10 mouse cellular contexts compared by ENCODE assay signal in the genomic region with DNA sequence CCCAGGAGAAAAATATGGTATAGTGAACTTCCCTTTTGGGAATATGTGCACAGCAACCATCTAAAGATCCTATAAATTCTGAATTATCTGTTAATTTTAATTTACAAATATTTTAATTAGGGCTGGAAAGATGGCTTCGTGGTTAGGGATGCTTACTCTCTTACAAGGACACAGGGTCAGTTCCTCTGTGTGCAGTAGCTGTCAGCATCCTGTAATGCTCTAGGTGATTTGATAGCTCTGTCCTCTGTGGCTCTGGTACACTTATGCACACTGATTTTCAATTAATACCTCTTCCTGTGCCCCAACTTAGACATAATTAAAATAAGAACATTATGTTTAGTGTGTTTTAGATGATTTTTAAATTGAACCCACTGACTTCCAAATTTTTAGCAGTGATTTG.
DNase-seq lines count a peak whose midpoint lies in the region; ATAC-seq lines count a peak whose summit lies in the region.
"Had no signal": no experiment of that assay in that cellular context is flagged by ENCODE, and none has a peak within 500 bp of the region (broad histone marks: within the 10 kb centered on the region; RNA-seq: fewer than 3 reads in every experiment).

No protein-coding gene starts in this region.

- no peaks in the 10 kb centered on the region for H3K4me1 ChIP-seq in neural tube, embryonic 12.5 days
- H3K4me1 ChIP-seq in neural tube, embryonic 13.5 days (replicated peaks): peaks cover 3% of the 10 kb centered on the region
- H3K4me1 ChIP-seq in neural tube, embryonic 15.5 days: no peaks in the 10 kb centered on the region

- H3K9me3 ChIP-seq in neural tube, embryonic 12.5 days: no peaks in the 10 kb centered on the region
- H3K9me3 ChIP-seq in neural tube, embryonic 13.5 days: no peaks in the 10 kb centered on the region
- no peaks in the 10 kb centered on the region for H3K9me3 ChIP-seq in neural tube, embryonic 15.5 days (replicated peaks)
- H3K9me3 ChIP-seq: G1E had no signal

- 56% methylated on average over 1 of the region's 1 CpGs for WGBS in neural tube, embryonic 12.5 days
- 27% methylated on average over 1 of the region's 1 CpGs for WGBS in neural tube, embryonic 13.5 days
- 29% methylated on average over 1 of the region's 1 CpGs for WGBS in neural tube, embryonic 15.5 days

- H3K27me3 ChIP-seq in neural tube, embryonic 12.5 days (replicated peaks): no peaks in the 10 kb centered on the region
- H3K27me3 ChIP-seq in neural tube, embryonic 13.5 days: no peaks in the 10 kb centered on the region
- no peaks in the 10 kb centered on the region for H3K27me3 ChIP-seq in neural tube, embryonic 15.5 days (replicated peaks)
- H3K27me3 ChIP-seq: CH12.LX had no signal

- H3K36me3 ChIP-seq in neural tube, embryonic 12.5 days: no peaks in the 10 kb centered on the region
- H3K36me3 ChIP-seq in neural tube, embryonic 13.5 days: no peaks in the 10 kb centered on the region
- no peaks in the 10 kb centered on the region for H3K36me3 ChIP-seq in neural tube, embryonic 15.5 days
- H3K36me3 ChIP-seq: G1E had no signal

- no peak overlapping the region for H3K9ac ChIP-seq in neural tube, embryonic 12.5 days
- no peak overlapping the region for H3K9ac ChIP-seq in neural tube, embryonic 13.5 days
- no peak overlapping the region for H3K9ac ChIP-seq in neural tube, embryonic 15.5 days (replicated peaks)

- H3K27ac ChIP-seq in neural tube, embryonic 12.5 days: no peak overlapping the region
- no peak overlapping the region for H3K27ac ChIP-seq in neural tube, embryonic 13.5 days (replicated peaks)
- no peak overlapping the region for H3K27ac ChIP-seq in neural tube, embryonic 15.5 days (replicated peaks)

- no peak for DNase-seq in neural tube, embryonic 10.5 days (ENCODE audit: extremely low spot score, low spot score)
- DNase-seq: adrenal gland, postnatal 25 days had no signal

- H3K4me3 ChIP-seq in neural tube, embryonic 12.5 days: no peak overlapping the region
- H3K4me3 ChIP-seq in neural tube, embryonic 13.5 days: no peak overlapping the region
- H3K4me3 ChIP-seq in neural tube, embryonic 15.5 days (replicated peaks): no peak overlapping the region

- H3K4me2 ChIP-seq in neural tube, embryonic 12.5 days (replicated peaks): no peak overlapping the region
- no peak overlapping the region for H3K4me2 ChIP-seq in neural tube, embryonic 13.5 days
- H3K4me2 ChIP-seq in neural tube, embryonic 15.5 days: no peak overlapping the region

- ATAC-seq in neural tube, embryonic 12.5 days (ENCODE audit: low FRiP score, low read depth): 0 out of 2 replicates have a peak, but pooled peaks have one; percentile 63
- 0 out of 2 replicates have a peak, but pooled peaks have one; percentile 61 for ATAC-seq in neural tube, embryonic 13.5 days (ENCODE audit: low read depth)
- ATAC-seq in neural tube, embryonic 15.5 days (ENCODE audit: low FRiP score): no peak
- ATAC-seq: activated CD4-positive, CD25-positive, alpha-beta regulatory T cell, adult 4 months; CD4-positive, CD25-positive, alpha-beta regulatory T cell, adult 4 months; Patski had no signal
